13 mouse cellular contexts compared by ENCODE assay signal in genomic region chr2:146426321-146426720, GRCm38 (mm10).
"Had no signal": no experiment of that assay in that cellular context is flagged by ENCODE, and none has a peak within 500 bp of the region (broad histone marks: within the 10 kb centered on the region; RNA-seq: fewer than 3 reads in every experiment).

No protein-coding gene starts in this region.

- DNase-seq: kidney, adult 18-20 months; kidney, adult 9 months; kidney, postnatal 14 days; kidney, postnatal 4 days; lung, adult 2 months; lung, postnatal 14 days; midbrain, embryonic 14.5 days; thymus, postnatal 25 days had no signal

- H3K27me3 ChIP-seq: liver, embryonic 15.5 days; megakaryocyte, embryonic 14.5 days had no signal

- H3K4me2 ChIP-seq: liver, embryonic 15.5 days; midbrain, embryonic 11.5 days had no signal

- H3K27ac ChIP-seq: liver, embryonic 15.5 days; macrophage had no signal

- ATAC-seq: inflammation-experienced regulatory T-cells, adult 6 months had no signal

- H3K9me3 ChIP-seq: liver, embryonic 15.5 days; megakaryocyte, embryonic 14.5 days had no signal

- H3K9ac ChIP-seq: liver, embryonic 15.5 days had no signal

- H3K4me3 ChIP-seq: liver, embryonic 15.5 days; megakaryocyte, embryonic 14.5 days had no signal

- H3K4me1 ChIP-seq: liver, embryonic 15.5 days had no signal
